Mouse (Mus musculus) frontal cortex, postnatal 10 days (tissue): Measurements from ENCODE around the gene Acsl1.
A peak's percentile ranks its signal among the peaks of the same experiment; 100 is the strongest.

Source experiments
- DNase-seq, 2 experiments: peaks; one replicate each; pipeline ENCODE4 v3.0.0; 2022; ENCODE audit warnings: low spot score in 2 of 2, mixed read lengths in 1 of 2

Acsl1 gene

DNA sequence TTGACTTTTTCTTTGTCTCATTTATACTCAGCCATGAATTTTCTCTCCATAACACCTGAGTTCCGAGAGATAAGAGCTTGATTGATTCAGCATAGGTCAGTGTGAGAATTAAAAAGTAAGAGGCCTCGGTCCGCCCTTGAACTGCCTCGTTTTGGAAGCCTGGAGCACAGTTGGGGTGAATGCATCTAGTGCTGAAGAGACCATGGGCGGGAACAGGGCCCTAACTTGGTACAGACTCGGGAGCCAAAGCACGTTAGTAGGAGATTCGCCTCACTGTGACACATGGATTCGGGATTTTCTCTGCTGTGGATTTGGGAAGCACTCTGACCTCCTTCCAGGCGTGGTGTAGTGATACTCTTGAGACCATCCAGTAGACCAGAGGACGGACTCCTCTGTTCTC, 4.6 kb downstream of the Acsl1 start:
- no peak for DNase-seq

- DNase-seq = no peak
Measured at GRCm38 (mm10) chr8:46475942-46476341, 5.1 kb downstream of the Acsl1 start.

DNA sequence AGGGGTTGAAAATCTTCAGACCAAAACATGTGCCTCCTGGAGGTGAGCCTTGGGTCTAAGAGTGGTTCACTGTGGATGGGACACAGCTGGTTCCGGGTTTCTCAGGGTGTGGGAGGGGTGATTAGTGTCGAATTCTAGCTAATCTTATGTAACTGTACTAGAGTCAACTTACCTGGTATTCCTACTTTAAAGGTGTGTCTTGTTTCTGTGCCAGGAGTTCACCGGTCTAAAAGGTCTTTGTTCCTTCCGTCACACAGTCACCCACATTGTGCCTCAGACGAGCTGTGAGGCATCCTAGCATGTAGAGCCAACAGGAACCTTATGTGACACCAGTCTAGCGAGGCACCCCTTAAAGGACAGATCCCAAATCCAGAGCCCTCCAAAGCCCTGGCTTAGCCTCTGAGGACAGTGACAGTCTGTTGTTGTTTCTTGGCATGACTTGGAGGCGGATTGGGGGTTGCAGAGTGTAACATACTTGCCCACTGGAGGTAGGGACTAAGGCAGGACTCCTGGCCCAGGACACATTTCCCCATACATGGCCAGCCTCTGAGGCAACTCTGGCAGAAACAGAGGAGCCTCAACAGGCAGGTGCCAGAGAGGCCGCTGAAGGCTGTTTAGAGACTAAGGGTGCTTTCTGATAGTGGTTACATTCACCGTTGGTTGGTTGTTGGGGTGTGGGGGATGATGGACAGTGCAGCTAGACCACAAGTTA, 7.1 kb downstream of the Acsl1 start:
- DNase-seq = no peak

GRCm38 (mm10) chr8:46478783-46479182, 7.9 kb downstream of the Acsl1 start:
- no peak for DNase-seq

- no peak for DNase-seq
Measured at GRCm38 (mm10) chr8:46479794-46480532, 9.1 kb downstream of the Acsl1 start.

GRCm38 (mm10) chr8:46480533-46480900, 9.7 kb downstream of the Acsl1 start:
- no peak for DNase-seq

GRCm38 (mm10) chr8:46482771-46483170, 11.9 kb downstream of the Acsl1 start:
- no peak for DNase-seq

GRCm38 (mm10) chr8:46483247-46483646, 12.4 kb downstream of the Acsl1 start:
- no peak for DNase-seq

- peak in 1 of 2 experiments; percentile 2 for DNase-seq
Measured at GRCm38 (mm10) chr8:46484077-46484476, 13.2 kb downstream of the Acsl1 start.

- no peak for DNase-seq
Measured at GRCm38 (mm10) chr8:46484931-46485463, 14.2 kb downstream of the Acsl1 start.

DNA sequence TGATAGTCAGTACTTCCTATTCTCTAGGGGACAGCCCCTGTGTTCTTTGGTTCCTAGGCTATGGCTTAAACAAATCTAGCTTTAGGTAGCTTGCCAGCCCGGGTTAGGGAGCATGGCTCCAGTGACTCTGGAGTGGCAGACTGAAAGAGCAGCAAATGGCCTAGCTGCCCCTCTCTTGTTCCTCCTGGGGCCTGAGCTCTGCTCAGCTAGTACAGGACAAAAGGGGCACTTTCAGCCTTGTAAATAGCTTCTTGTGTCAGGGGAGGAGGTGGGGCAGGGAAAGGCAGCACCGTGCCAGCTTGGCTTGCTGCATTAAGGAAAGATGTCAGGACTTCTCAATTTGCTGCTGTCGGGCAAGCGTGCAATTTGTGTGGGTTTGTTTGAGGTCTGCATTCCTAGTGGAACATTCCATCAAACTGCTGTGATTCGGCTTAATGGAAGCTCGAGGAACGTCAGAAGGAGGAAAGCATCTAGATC, 17.3 kb downstream of the Acsl1 start:
- peak in 1 of 2 experiments; percentile 31 for DNase-seq

GRCm38 (mm10) chr8:46489196-46489595, 18.4 kb downstream of the Acsl1 start:
- no peak for DNase-seq

DNA sequence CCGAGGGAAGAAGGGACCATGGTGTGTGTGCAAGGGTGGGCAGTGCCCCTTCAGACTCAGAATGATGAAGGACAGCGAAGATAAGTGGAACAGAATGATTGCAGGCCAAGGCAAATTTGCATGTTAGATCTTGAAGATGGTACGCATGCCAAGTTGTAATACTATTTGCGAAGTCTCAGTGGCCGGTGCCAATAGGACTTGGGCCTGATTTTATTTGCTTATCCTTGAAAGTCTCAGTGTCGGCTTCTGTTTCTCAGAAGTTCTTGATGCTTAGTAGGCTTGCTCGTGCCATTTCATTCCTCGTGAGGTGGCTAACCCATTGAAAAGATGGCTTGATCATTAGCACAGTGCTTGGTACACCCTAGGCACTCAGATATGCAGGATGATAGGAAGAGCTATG, 19.4 kb downstream of the Acsl1 start:
- no peak for DNase-seq

- no peak for DNase-seq
Measured at GRCm38 (mm10) chr8:46490821-46491220, 20.0 kb downstream of the Acsl1 start.

DNA sequence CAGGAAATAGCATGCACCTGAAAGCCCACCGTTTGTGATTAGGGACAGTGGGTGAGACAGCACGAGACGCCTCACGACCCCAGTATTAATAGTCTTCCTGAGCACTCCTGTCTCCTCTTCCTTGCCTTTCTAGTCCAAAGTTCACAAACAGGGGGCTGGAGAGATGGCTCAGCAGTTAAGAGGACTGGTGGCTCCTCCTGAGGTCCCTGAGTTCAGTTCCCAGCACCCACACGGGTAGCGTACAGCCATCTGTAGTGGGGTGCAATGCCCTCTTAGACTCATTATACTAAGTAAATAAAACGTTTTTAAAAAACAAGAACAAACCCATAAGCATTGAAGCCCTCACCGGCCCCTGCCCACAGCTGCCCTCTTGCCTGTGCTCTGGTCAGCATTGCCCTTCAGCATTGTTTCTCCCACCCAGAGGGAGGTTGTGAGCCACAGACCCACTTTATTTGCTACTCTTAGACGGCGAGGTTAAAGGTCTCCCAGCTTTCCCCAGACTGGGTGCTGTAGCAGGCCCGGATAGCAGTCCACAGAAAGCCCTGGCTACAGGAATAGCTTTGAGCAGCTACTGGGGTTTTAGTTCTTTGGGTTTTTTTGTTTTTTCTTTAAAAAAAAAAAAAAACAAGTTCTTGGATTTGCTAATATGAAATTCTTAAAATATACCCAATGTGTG, 22.8 kb downstream of the Acsl1 start:
- DNase-seq = no peak

DNA sequence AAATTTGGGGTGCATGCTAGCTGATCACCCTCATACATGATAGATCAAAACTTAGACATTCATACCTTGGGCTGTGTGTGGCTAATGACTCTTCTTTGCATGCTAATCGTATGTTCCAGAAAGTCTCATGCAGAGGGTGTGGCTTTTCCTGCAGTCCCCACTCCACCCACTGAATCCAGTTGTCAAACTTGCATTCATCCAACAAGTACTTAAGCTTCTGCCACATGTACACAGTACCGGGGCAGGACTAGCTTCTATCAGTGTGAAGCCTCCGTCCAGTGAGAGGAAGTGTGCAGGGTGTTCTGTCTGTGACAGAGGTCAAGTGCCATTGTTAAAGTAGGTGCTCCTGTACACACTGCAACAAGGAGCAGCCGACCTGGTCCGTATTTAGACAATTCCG, 26.0 kb downstream of the Acsl1 start:
- no peak for DNase-seq

GRCm38 (mm10) chr8:46497314-46498011, 26.6 kb downstream of the Acsl1 start:
- DNase-seq = no peak

DNA sequence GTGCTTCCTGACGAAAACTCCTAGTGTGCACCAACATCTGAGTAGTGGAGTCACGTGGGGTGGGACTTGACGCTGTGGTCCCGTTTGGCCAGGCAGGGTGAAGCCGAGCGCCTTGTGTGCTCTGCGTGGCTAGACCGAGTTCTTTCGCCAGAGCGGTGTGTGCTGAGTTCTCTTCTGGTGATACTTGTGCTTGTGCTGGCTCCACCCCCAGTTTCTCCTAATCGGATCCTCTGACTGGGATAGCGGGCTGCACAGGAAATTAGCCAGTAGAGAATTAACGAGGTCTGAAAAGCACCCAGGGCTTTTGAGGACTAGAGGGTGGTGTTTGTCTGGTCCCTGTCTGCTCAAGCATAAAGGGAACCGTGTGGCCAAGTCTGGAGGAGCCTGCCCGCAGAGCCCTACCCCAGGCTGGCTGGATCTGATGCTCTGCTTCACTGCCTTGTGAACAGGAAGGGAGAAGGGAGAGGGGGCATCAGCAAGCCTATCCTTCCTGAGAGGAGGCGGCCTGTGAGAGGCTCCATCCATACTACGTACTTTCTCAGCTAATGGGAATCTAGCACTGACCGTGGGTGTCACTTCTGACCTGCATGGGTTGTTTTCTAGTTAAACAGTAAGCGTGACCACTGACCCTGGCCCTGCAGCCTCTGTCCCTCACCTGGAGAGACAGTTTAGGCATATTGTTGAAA, 28.7 kb downstream of the Acsl1 start:
- no peak for DNase-seq

DNA sequence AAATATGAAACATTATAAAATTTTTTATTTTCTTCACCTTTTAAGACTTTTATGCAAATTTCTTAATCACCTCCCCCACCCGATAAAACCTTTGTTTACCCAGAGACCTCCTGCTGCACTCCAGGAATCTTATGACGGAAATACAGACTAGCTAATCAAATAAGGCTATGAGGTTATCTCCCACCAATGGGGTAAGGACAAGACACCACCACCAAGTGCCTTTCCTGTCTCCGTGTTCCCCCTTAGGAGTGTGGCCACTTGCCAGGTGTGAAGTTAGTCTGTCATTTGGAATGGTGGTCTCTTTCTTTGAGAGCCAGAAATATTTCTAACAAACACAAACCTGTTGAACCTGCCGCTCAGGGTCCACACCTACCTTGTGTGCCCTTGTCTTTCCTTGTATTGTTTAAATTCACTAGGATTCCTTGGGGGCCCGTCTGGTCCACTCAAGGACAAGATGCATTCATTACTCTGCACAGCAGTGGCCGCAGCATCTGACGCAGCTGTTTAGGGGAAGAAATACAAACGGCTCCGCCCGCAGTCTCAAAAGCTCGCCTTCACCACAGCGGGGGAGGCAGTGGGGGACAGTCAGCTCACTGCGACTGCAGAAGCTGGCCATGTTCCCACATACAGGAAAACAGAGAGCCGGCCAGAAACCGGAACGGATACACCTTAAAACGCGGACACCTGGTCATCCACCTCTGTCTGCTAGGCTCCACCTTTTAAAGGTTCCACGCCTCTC, 31.7 kb downstream of the Acsl1 start:
- DNase-seq = no peak

- DNase-seq = no peak
Measured at GRCm38 (mm10) chr8:46503072-46503695, 32.3 kb downstream of the Acsl1 start.
